Mouse (Mus musculus) Patski (cell line): ENCODE results near the gene Amigo1. TPM values are rescaled to one million over a fixed set of nuclear protein-coding genes. Genes with fewer than 3 reads are reported as not detected.

ENCODE experiments used
- ATAC-seq: fragments of 100-300 bp; one replicate; pipeline ENCODE4 v1.8.0; 2021
- CTCF ChIA-PET: fragments of 350-600 bp; sonication (Branson Sonifier 250); formaldehyde crosslinking; loops from one replicate; lab custom pipeline; 2022; ENCODE audit warnings: inconsistent platforms; lab: Charles Lee
- POLR2A ChIA-PET: fragments of 350-600 bp; sonication (Branson Sonifier 250); formaldehyde crosslinking; loops from one replicate; lab custom pipeline; 2022; ENCODE audit warnings: antibody characterized with exemption, inconsistent platforms; lab: Charles Lee
- DNase-seq: peaks from one replicate; pipeline ENCODE4 v3.0.0-alpha.2; 2011; ENCODE audit warnings: low read depth, low spot score
- H3K27me3 ChIP-seq: fragments of 371-371 bp; one replicate; pipeline ENCODE4 v1.5.1; 2021
- CTCF ChIP-seq: fragments of 100-300 bp; IDR thresholded peaks from one replicate; pipeline ENCODE4 v1.5.1; 2021
- in situ Hi-C: fragments of 300-500 bp; cut with MboI; formaldehyde crosslinking; loops from 3 replicates; pipeline ENCODE4 v1.11.1; 2018; ENCODE audit warnings: low pct_unique_long_range_greater_than_20kb, mixed read lengths
- polyA plus RNA-seq: library from polyadenylated mRNA; unstranded; gene quantifications from one replicate; pipeline ENCODE4 v1.2.3, GENCODE M21; 2021

Amigo1 gene
- polyA plus RNA-seq, 1 experiment from 2014 or later, result 16.6 TPM

DNA sequence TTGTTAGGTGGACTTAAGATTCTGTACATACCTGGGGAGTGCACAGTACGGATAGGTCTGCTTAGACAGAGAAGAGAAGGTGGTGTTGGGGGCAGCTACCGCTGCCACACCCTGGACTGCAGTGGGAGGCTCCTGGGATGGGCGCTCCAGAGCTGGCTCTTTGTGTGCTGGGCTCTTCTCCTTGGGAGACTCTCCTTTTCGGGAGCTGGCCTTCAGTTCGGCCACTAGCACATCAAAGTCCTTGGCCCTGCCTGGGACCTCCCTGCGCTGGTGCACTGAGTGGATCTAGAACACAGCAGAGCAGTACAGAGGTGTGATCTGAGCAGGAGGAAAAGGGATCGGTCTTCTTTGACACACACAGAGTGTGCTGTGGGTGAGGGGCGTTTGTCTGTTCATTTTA lies 19.5 kb downstream of the Amigo1 start:
- POLR2A ChIA-PET, result no interaction called here
- DNase-seq (no peak), ATAC-seq (no peak)
- CTCF ChIA-PET, result interaction anchor here (0.8 to 15.7 kb wide), 4 partner anchors 11 to 121 kb away, joined by 3 to 247 read pairs (median 6); no protein-coding TSS in a partner anchor
- in situ Hi-C loops, result loop anchor here (5.0 kb wide), 1 partner anchor 38 kb away; no protein-coding TSS in a partner anchor
- no peaks in the 10 kb centered on the region for H3K27me3 ChIP-seq
- no peak for TF ChIP-seq CTCF

GRCm38 (mm10) chr3:108206731-108207375 lies 20.7 kb downstream of the Amigo1 start:
- ChIA-PET POLR2A (interaction anchor here (0.6 to 1.6 kb wide), 3 partner anchors 21 to 68 kb away, joined by 3 read pairs; no protein-coding TSS in a partner anchor), CTCF (interaction anchor here (0.8 to 15.7 kb wide), 4 partner anchors 11 to 41 kb away, joined by 3 to 247 read pairs (median 4); no protein-coding TSS in a partner anchor)
- ATAC-seq (no peak), DNase-seq (no peak)
- in situ Hi-C loops, result loop anchor here (5.0 kb wide), 1 partner anchor 40 kb away; no protein-coding TSS in a partner anchor
- no peaks in the 10 kb centered on the region for H3K27me3 ChIP-seq
- TF ChIP-seq CTCF, result no peak

DNA sequence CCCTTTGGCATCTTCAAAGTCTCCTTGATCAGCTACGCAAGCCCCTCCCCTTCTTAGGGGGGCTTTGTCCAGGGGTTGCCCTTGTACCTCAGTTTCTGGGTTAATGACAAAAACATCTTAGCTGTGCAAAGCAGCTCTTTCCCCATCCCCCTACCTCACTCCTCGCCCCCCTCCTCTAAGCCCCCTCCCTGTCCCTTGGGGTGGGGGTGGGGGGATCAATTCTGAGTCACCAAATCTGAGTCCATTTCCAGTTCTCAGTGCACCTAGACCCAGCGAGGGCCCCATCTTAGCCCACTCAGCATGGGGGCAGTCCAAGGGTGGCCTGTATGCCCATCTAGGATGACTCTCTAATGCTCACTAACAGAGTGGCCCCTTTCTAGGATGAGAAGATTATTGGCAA lies 22.9 kb downstream of the Amigo1 start:
- DNase-seq (no peak), ATAC-seq (no peak)
- in situ Hi-C loops, result loop anchor here (5.0 kb wide), 1 partner anchor 42 kb away; no protein-coding TSS in a partner anchor
- ChIA-PET POLR2A (interaction anchor here (0.5 to 2.5 kb wide), 4 partner anchors 9 to 111 kb away, joined by 3 to 15 read pairs (median 3); partner anchors contain the start of gene Cyb561d1), CTCF (interaction anchor here (1.7 to 15.7 kb wide), 3 partner anchors 8 to 44 kb away, joined by 7 to 247 read pairs (median 25); partner anchors contain the start of gene Cyb561d1)
- TF ChIP-seq CTCF, result no peak
- H3K27me3 ChIP-seq, result no peaks in the 10 kb centered on the region

GRCm38 (mm10) chr3:108209536-108209935 lies 23.4 kb downstream of the Amigo1 start:
- H3K27me3 ChIP-seq, result no peaks in the 10 kb centered on the region
- ChIA-PET CTCF (interaction anchor here (1.7 to 15.7 kb wide), 3 partner anchors 8 to 44 kb away, joined by 7 to 247 read pairs (median 25); partner anchors contain the start of gene Cyb561d1), POLR2A (interaction anchor here (1.0 to 2.5 kb wide), 5 partner anchors 9 to 45 kb away, joined by 3 to 15 read pairs (median 4); partner anchors contain the start of gene Cyb561d1)
- no peak for DNase-seq
- no peak for ATAC-seq
- in situ Hi-C loops, result loop anchor here (5.0 kb wide), 1 partner anchor 42 kb away; no protein-coding TSS in a partner anchor
- no peak for TF ChIP-seq CTCF

DNA sequence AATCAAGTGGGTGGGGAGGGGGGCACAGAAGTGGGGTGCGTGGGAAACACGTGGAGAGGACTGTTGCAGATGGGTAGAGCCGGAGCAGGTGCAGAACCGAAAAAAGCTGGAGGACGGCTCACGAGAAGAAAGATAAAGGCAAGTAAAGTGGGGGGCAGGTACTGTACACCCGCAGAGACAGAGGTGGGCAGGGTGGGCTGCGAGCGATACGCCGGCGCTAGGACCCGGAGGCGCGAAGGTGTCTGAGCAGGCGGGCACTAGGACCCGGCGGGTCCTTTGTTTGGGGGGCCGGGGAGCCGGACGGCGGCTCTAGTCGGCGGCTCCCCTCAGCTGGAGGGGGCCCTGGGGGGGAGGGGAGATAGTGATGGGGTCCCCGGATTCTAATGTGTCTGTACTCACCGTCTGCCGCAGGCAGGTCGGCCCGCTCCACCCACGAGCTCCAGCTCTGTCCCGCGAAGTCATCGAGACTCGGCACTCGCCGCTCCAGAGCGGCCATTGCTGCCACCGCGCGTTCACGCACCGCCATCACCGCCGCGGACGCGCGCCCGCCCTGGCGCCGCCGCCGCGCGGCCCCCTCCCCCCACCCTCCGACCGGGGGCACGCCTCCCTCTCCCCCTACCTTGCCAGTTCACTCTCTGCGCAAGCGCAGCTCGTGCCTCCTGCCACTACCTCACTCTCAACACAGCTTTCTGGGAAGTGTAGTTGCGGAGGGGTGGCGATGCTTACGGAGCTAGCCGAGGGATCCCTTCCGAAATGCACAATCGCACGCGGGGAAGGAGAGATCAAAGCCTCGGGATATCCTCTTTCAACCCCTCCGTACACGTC lies 24.0 kb downstream of the Amigo1 start:
- in situ Hi-C loops, result loop anchor here (5.0 kb wide), 1 partner anchor 43 kb away; no protein-coding TSS in a partner anchor
- POLR2A ChIA-PET, result interaction anchor here (0.9 to 2.5 kb wide), 9 partner anchors 10 to 46 kb away, joined by 3 to 15 read pairs (median 3); partner anchors contain the start of genes Cyb561d1 and Psma5
- TF ChIP-seq CTCF, result no peak
- CTCF ChIA-PET, result interaction anchor here (0.8 to 3.5 kb wide), 8 partner anchors 9 to 59 kb away, joined by 3 to 25 read pairs (median 5); partner anchors contain the start of gene Cyb561d1
- ATAC-seq (peak; percentile 73), DNase-seq (peak; percentile 96)
- peaks cover under 1% of the 10 kb centered on the region for H3K27me3 ChIP-seq

DNA sequence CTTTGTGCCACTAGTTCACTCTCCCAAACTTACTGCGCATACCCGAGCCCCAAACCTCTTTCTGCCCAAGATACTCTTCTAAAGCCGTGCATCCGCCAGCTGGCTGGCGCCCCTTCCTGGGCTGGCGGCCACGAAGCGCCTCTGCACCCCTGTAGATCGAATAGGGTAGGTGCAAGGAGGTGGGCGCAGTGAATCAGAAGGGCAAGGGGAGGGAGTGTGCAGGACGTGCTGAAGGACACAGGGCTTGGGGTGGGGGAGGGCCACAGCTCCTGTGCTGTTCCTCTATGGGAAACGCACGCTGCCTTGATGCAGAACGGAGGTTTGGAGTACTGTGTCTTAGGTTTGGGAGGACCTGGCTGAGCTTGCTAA lies 24.6 kb downstream of the Amigo1 start, which contains the start of gene Atxn7l2:
TSS of gene Atxn7l2 (minus strand) at position 164 of the 369 bp plus-strand sequence.
- peaks cover 3% of the 10 kb centered on the region for H3K27me3 ChIP-seq
- CTCF ChIA-PET, result interaction anchor here (0.8 to 3.5 kb wide), 8 partner anchors 9 to 59 kb away, joined by 3 to 25 read pairs (median 5); partner anchors contain the start of gene Cyb561d1
- POLR2A ChIA-PET, result interaction anchor here (0.9 to 2.5 kb wide), 8 partner anchors 10 to 46 kb away, joined by 3 to 15 read pairs (median 4); partner anchors contain the start of genes Cyb561d1 and Psma5
- ATAC-seq, result peak; percentile 68
- no peak for TF ChIP-seq CTCF
- no peak for DNase-seq
- in situ Hi-C loops, result no loop called here

DNA sequence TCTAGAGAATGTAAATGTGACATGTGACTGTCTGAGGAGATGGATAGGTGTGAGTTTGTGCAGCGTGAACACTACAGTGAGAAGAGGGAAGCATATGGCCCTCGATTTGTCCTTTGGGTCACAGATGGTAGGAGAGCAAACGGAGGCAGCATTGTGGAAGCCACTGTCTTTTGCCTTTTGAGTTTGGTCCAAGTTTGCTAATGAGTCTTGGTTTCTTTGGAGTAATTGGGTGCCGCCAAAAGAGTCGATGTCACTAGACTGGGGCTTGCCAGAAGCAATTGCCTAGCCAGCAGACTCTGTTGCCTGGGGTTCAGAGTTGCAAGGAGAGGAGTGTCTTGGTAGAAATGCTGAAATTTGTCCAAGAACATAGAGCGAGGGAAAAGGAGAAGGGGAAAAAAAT lies 25.7 kb downstream of the Amigo1 start:
- peaks cover 3% of the 10 kb centered on the region for H3K27me3 ChIP-seq
- DNase-seq (no peak), ATAC-seq (no peak)
- ChIA-PET CTCF (interaction anchor here (3.5 kb wide), 1 partner anchor 11 kb away, joined by 25 read pairs; the partner anchor contains the start of gene Cyb561d1), POLR2A (interaction anchor here (0.6 to 1.2 kb wide), 2 partner anchors 20 to 871 kb away, joined by 3 read pairs; no protein-coding TSS in a partner anchor)
- in situ Hi-C loops, result no loop called here
- no peak for TF ChIP-seq CTCF

- ChIA-PET POLR2A (interaction anchor here (0.6 kb wide), 1 partner anchor 44 kb away, joined by 3 read pairs; no protein-coding TSS in a partner anchor), CTCF (no interaction called here)
- ATAC-seq (no peak), DNase-seq (no peak)
- no peak for TF ChIP-seq CTCF
- in situ Hi-C loops, result no loop called here
- peaks cover 8% of the 10 kb centered on the region for H3K27me3 ChIP-seq
Measured at GRCm38 (mm10) chr3:108212406-108212805, 26.3 kb downstream of the Amigo1 start.

GRCm38 (mm10) chr3:108214734-108215133 lies 28.6 kb downstream of the Amigo1 start:
- POLR2A ChIA-PET, result no interaction called here
- CTCF ChIA-PET, result no interaction called here
- DNase-seq (no peak), ATAC-seq (no peak)
- TF ChIP-seq CTCF, result no peak
- peaks cover 14% of the 10 kb centered on the region for H3K27me3 ChIP-seq
- in situ Hi-C loops, result no loop called here
